Mouse (Mus musculus) embryonic fibroblast, embryonic 13.5 days (primary cell): ENCODE measurements at regions not wholly inside any gene's neighbourhood (a gene's known extent, or its start where the extent isn't known, plus 50 kb on each side); places are given as distances from the start of the nearest gene placed in this dataset.

Experiments
- CTCF ChIP-seq: IDR thresholded peaks from 2 replicates; pipeline ENCODE4 v1.5.1; 2011; ENCODE audit warnings: mild to moderate bottlenecking, control low read depth, low read length, moderate library complexity, borderline replicate concordance; ENCODE audit not compliant: insufficient read depth
- POLR2A ChIP-seq: IDR thresholded peaks from 2 replicates; pipeline ENCODE4 v1.6.1; 2011; ENCODE audit warnings: low read depth, mild to moderate bottlenecking, control low read depth, low read length, moderate library complexity

DNA sequence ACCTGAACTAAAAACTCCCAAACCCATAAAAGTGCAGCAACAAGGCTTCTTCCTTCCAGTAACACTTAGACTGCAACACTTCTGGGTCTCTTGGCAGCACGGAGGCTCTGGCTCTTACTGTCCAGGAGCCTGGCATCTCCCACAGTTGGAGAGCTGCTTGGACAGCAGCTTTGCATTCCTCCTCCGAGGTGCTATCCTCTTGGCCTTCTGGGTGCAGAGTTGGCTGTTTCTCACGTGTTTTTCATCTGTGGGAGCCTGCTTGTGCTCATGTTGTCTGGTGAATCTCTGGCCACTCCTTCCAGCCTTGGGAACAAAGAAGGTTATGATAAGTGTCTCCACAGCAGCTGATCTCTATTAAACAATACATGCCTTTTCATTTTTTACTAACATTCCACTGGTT, 51.2 kb upstream of the Hey2 start:
- no peak for TF ChIP-seq CTCF
- TF ChIP-seq POLR2A, result no peak
